Mouse (Mus musculus): ENCODE data around the gene Dolk. TPM values are rescaled to one million over a fixed set of nuclear protein-coding genes. Genes with fewer than 3 reads are reported as not detected.
A peak's percentile ranks its signal among the peaks of the same experiment; 100 is the strongest.

Gene Dolk
- polyA plus RNA-seq, 1 experiment = 20.0 TPM

- Histone ChIP-seq H3K4me1 (ENCODE audit: control insufficient read depth, insufficient read depth, low read length) (peaks cover 20% of the 10 kb centered on the region), H3K27ac (ENCODE audit: insufficient read depth, low read length) (no peak overlapping the region), H3K4me3 (ENCODE audit: insufficient read depth, low read length) (no peak overlapping the region)
- TF ChIP-seq CTCF (IDR thresholded peaks at IDR 0.05; ENCODE audit: borderline replicate concordance, insufficient read depth, low read length) = no peak
- no peak for TF ChIP-seq POLR2A (IDR thresholded peaks at IDR 0.05; ENCODE audit: low read depth, low read length)
These were observed 24.0 kb downstream of the Dolk start for GRCm38 (mm10) chr2:30261921-30262839.

GRCm38 (mm10) chr2:30261064-30261736, 24.9 kb downstream of the Dolk start:
- TF ChIP-seq POLR2A (IDR thresholded peaks at IDR 0.05; ENCODE audit: low read depth, low read length) = no peak
- no peak for TF ChIP-seq CTCF (IDR thresholded peaks at IDR 0.05; ENCODE audit: borderline replicate concordance, insufficient read depth, low read length)
- peaks cover 18% of the 10 kb centered on the region for H3K4me1 ChIP-seq (ENCODE audit: control insufficient read depth, insufficient read depth, low read length)
- no peak overlapping the region for H3K27ac ChIP-seq (ENCODE audit: insufficient read depth, low read length)
- no peak overlapping the region for H3K4me3 ChIP-seq (ENCODE audit: insufficient read depth, low read length)

DNA sequence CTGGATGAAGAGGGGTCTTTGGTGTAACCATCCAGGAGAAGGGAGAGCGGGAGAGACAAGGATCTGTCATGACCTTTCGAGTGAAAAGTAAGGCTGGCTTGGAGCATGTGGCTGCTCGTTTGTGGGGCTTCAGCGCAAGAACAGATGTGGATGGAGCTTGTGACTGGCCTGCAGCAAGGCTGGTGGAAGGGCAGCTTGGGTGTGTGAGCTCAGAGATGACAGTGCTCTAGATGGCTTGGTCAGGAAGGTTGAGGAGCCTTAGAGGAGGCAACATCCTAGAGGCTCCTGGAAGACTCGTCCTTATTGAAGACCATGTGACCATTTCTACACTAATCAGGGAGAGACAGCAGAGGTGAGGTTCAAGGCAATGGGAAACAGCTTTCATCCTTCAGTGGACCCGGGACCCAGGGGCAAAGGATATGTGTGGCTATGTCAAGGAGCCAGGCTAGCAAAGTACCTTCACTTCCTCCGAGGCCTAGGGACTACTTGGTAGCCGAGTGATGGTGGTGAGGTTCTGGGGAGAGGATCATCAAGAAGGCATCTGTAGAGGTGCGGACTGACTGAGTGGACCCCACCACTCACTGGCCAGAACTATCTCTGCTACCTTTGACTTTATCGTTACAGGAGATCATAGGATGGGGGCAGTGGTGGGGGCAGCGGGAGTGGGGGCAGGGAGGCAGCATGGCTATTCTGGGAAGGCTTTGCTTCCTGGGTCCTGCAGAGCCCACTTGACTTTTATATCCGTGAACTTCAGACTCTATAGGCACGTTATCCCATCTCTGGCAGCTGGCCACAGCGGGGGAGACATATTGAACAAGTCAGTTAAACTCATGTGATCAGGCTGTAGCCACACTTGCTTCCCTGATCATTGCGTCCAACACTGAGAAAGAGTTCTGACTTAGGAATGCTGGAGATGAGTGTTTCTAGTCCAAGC, 26.7 kb downstream of the Dolk start:
- peak overlapping the region; percentile 93 for H3K27ac ChIP-seq (ENCODE audit: insufficient read depth, low read length)
- H3K4me1 ChIP-seq (ENCODE audit: control insufficient read depth, insufficient read depth, low read length) = peaks cover 13% of the 10 kb centered on the region
- H3K4me3 ChIP-seq (ENCODE audit: insufficient read depth, low read length) = no peak overlapping the region
- TF ChIP-seq CTCF (IDR thresholded peaks at IDR 0.05; ENCODE audit: borderline replicate concordance, insufficient read depth, low read length) (no peak), POLR2A (IDR thresholded peaks at IDR 0.05; ENCODE audit: low read depth, low read length) (peak; percentile 10; the same call in 1 of the 2 replicates)

DNA sequence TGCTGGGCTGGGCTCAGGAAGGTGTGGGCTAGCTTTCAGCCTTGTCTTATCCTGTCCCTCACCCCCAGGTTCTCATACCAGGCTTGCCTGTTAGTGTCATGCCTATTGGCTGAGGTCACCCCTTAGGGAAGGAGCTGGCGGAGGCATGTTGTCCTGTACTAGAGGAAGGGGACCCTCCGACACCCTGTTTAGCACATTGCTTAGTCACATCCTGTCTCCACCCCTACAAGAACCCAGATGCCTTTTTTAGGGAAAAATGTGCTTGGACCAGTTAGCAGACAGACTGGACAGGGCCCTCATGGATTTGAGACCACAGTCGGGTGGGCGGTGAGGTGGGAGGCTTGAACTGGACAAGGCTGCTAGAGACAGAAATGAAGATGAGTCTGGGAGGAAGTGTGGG, 27.5 kb downstream of the Dolk start:
- no peak for TF ChIP-seq CTCF (IDR thresholded peaks at IDR 0.05; ENCODE audit: borderline replicate concordance, insufficient read depth, low read length)
- TF ChIP-seq POLR2A (IDR thresholded peaks at IDR 0.05; ENCODE audit: low read depth, low read length) = 0 out of 2 replicates have a peak, but pooled peaks have one; percentile 32
- H3K4me1 ChIP-seq (ENCODE audit: control insufficient read depth, insufficient read depth, low read length) = peaks cover 13% of the 10 kb centered on the region
- H3K27ac ChIP-seq (ENCODE audit: insufficient read depth, low read length) = peak overlapping the region; percentile 93
- H3K4me3 ChIP-seq (ENCODE audit: insufficient read depth, low read length) = no peak overlapping the region

DNA sequence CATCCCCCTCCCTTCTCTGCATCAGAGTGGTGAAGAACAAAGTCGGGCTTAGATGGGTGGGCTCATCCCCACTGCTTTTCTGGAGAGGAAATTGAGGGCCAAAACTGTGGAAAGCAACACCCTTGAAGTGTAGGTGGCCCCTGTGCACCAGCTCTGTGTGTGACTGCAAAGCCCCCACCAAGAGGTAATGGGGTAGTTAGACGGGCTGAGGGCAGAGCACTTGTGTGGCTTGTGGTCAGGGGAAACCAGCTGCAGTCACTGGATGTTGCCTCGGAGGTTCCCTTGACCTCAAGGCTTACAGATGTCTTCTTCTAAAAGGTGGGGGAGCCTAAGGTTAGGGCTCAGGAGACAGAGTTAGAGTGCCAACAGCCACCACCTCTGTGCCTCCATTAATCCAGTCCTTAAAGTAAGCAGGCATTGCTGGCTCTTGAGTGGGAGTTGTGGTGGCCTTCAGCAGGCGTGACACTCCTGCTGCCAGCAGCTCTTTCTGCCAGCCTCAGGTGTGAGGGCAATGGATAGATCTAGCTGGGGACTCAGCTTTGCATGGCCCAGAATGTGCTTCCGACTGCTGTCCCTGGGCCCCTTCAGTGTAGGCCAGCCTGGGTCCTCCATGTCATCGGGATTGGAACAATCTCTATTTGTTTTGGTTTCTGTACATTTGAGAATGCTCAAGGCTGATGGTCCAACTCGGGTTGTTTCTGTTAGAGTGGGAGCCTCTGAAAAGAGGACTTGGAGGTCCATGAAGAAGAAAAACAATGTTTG, 28.3 kb downstream of the Dolk start:
- H3K4me3 ChIP-seq (ENCODE audit: insufficient read depth, low read length) = no peak overlapping the region
- no peak for TF ChIP-seq CTCF (IDR thresholded peaks at IDR 0.05; ENCODE audit: borderline replicate concordance, insufficient read depth, low read length)
- no peak for TF ChIP-seq POLR2A (IDR thresholded peaks at IDR 0.05; ENCODE audit: low read depth, low read length)
- peaks cover 11% of the 10 kb centered on the region for H3K4me1 ChIP-seq (ENCODE audit: control insufficient read depth, insufficient read depth, low read length)
- H3K27ac ChIP-seq (ENCODE audit: insufficient read depth, low read length) = peak overlapping the region; percentile 93

- no peak overlapping the region for H3K4me3 ChIP-seq (ENCODE audit: insufficient read depth, low read length)
These were observed 29.4 kb downstream of the Dolk start for GRCm38 (mm10) chr2:30256616-30257350.

GRCm38 (mm10) chr2:30255631-30256395, 30.3 kb downstream of the Dolk start:
- TF ChIP-seq CTCF (IDR thresholded peaks at IDR 0.05; ENCODE audit: borderline replicate concordance, insufficient read depth, low read length) (no peak), POLR2A (IDR thresholded peaks at IDR 0.05; ENCODE audit: low read depth, low read length) (no peak)
- Histone ChIP-seq H3K4me3 (ENCODE audit: insufficient read depth, low read length) (no peak overlapping the region), H3K27ac (ENCODE audit: insufficient read depth, low read length) (no peak overlapping the region), H3K4me1 (ENCODE audit: control insufficient read depth, insufficient read depth, low read length) (peaks cover 21% of the 10 kb centered on the region)

More at GRCm38 (mm10) chr2:30256616-30257350, 29.4 kb downstream of the Dolk start:
- TF ChIP-seq CTCF (IDR thresholded peaks at IDR 0.05; ENCODE audit: borderline replicate concordance, insufficient read depth, low read length) (no peak), POLR2A (IDR thresholded peaks at IDR 0.05; ENCODE audit: low read depth, low read length) (no peak)
- Histone ChIP-seq H3K27ac (ENCODE audit: insufficient read depth, low read length) (no peak overlapping the region), H3K4me1 (ENCODE audit: control insufficient read depth, insufficient read depth, low read length) (peaks cover 16% of the 10 kb centered on the region)
